Mouse (Mus musculus) adrenal gland, postnatal 10 days (tissue): Measurements from ENCODE around the gene Washc3. TPM values are rescaled to one million over a fixed set of nuclear protein-coding genes. Genes with fewer than 3 reads are reported as not detected.

ENCODE experiments used
- DNase-seq: peaks from one replicate; pipeline ENCODE4 v3.0.0; 2021; ENCODE audit warnings: mixed read lengths
- long read RNA-seq, 2 experiments: library from polyadenylated mRNA; stranded (forward); transcript quantifications; one replicate each; pipeline ENCODE4 v2.0.0; 2021
- total RNA-seq, 2 experiments: library from RNA; stranded (reverse); gene quantifications; 2 replicates each; pipeline ENCODE4 v1.2.3; 2021

Washc3 gene
- 10 to 100 TPM; 51.7 to 51.9 TPM for total RNA-seq
- long read RNA-seq, experiment 1, transcript Washc3-203 (7 exons, 838 nt), result minor isoform, 9 of 87 reads
- long read RNA-seq, experiment 1, transcript Washc3-201 (7 exons, 1,052 nt), result major isoform, 40 of 87 reads
- long read RNA-seq, experiment 1, partial matches to known transcripts, result 33 of 87 reads
- long read RNA-seq, experiment 1, other reads (novel, unspliced or antisense), result 4 of 87 reads
- long read RNA-seq, experiment 2, transcript Washc3-203 (7 exons, 838 nt), result minor isoform, 11 of 47 reads
- long read RNA-seq, experiment 2, transcript Washc3-201 (7 exons, 1,052 nt), result major isoform, 30 of 47 reads
- long read RNA-seq, experiment 2, partial matches to known transcripts, result 3 of 47 reads
- long read RNA-seq, experiment 2, other reads (novel, unspliced or antisense), result 3 of 47 reads

GRCm38 (mm10) chr10:88200951-88201638, at the start of gene Washc3:
Gene Washc3, plus strand, starts transcription at chr10:88201093.
- DNase-seq, result peak; percentile 94

- no peak for DNase-seq
Measured at GRCm38 (mm10) chr10:88151658-88152057, 49.2 kb upstream of the Washc3 start.

GRCm38 (mm10) chr10:88162096-88162495, 38.8 kb upstream of the Washc3 start:
- DNase-seq, result no peak

GRCm38 (mm10) chr10:88162676-88163075, 38.2 kb upstream of the Washc3 start:
- no peak for DNase-seq

- DNase-seq, result no peak
Measured at GRCm38 (mm10) chr10:88166158-88166557, 34.7 kb upstream of the Washc3 start.

GRCm38 (mm10) chr10:88167438-88168077, 33.3 kb upstream of the Washc3 start:
- DNase-seq, result no peak

- no peak for DNase-seq
Measured at GRCm38 (mm10) chr10:88200541-88200940, 352 bp upstream of the Washc3 start.

- DNase-seq, result no peak
Measured at GRCm38 (mm10) chr10:88201650-88202049, 757 bp downstream of the Washc3 start.

- no peak for DNase-seq
Measured at GRCm38 (mm10) chr10:88202581-88202980, 1.7 kb downstream of the Washc3 start.

GRCm38 (mm10) chr10:88203236-88203635, 2.3 kb downstream of the Washc3 start:
- no peak for DNase-seq

- DNase-seq, result no peak
Measured at GRCm38 (mm10) chr10:88212644-88213043, 11.8 kb downstream of the Washc3 start.

- no peak for DNase-seq
Measured at GRCm38 (mm10) chr10:88214800-88215514, 14.1 kb downstream of the Washc3 start.

GRCm38 (mm10) chr10:88218161-88218560, 17.3 kb downstream of the Washc3 start:
- peak; percentile 28 for DNase-seq

- DNase-seq, result no peak
Measured at GRCm38 (mm10) chr10:88221718-88222117, 20.8 kb downstream of the Washc3 start.

GRCm38 (mm10) chr10:88225421-88225820, 24.5 kb downstream of the Washc3 start:
- peak; percentile 14 for DNase-seq

- DNase-seq, result no peak
Measured at GRCm38 (mm10) chr10:88227962-88228361, 27.1 kb downstream of the Washc3 start.

- DNase-seq, result no peak
Measured at GRCm38 (mm10) chr10:88228521-88229017, 27.7 kb downstream of the Washc3 start.

GRCm38 (mm10) chr10:88231671-88232070, 30.8 kb downstream of the Washc3 start:
- no peak for DNase-seq

- no peak for DNase-seq
Measured at GRCm38 (mm10) chr10:88232765-88233164, 31.9 kb downstream of the Washc3 start.

- no peak for DNase-seq
Measured at GRCm38 (mm10) chr10:88244681-88245080, 43.8 kb downstream of the Washc3 start.

- DNase-seq, result no peak
Measured at GRCm38 (mm10) chr10:88250300-88250699, 49.4 kb downstream of the Washc3 start.
